Mouse (Mus musculus) neural tube, embryonic 11.5 days (tissue): ENCODE measurements around the gene Ttll9. TPM values are rescaled to one million over a fixed set of nuclear protein-coding genes. Genes with fewer than 3 reads are reported as not detected.
A peak's percentile ranks its signal among the peaks of the same experiment; 100 is the strongest.

Experiments
- ATAC-seq: fragments of 200-750 bp; cut with Nextera tagmentation; 2 replicates; pipeline ENCODE4 v1.8.0; 2017; ENCODE audit warnings: moderate number of reproducible peaks, mild to moderate bottlenecking, moderate TSS enrichment, moderate library complexity; ENCODE audit not compliant: insufficient read depth, low FRiP score, low TSS enrichment
- DNase-seq: peaks from one replicate; pipeline ENCODE4 v3.0.0-alpha.2; 2015; ENCODE audit warnings: low spot score
- H3K27ac ChIP-seq: fragments of 300-500 bp; sonication (generic); 2 replicates; pipeline ENCODE4 v1.5.1; 2014; ENCODE audit warnings: low read depth, mild to moderate bottlenecking, low read length
- H3K27me3 ChIP-seq: fragments of 300-500 bp; sonication (generic); 2 replicates; pipeline ENCODE4 v1.6.1; 2014; ENCODE audit warnings: mild to moderate bottlenecking, low read length, mixed read lengths; ENCODE audit not compliant: control insufficient read depth, insufficient read depth
- H3K36me3 ChIP-seq: fragments of 300-500 bp; sonication (generic); 2 replicates; pipeline ENCODE4 v1.6.1; 2014; ENCODE audit warnings: mild to moderate bottlenecking, low read length, moderate library complexity, mixed read lengths; ENCODE audit not compliant: control insufficient read depth, insufficient read depth
- H3K4me1 ChIP-seq: fragments of 300-500 bp; sonication (generic); 2 replicates; pipeline ENCODE4 v1.6.1; 2014; ENCODE audit warnings: low read length, mixed read lengths; ENCODE audit not compliant: control insufficient read depth, insufficient read depth
- H3K4me2 ChIP-seq: fragments of 300-500 bp; sonication (generic); 2 replicates; pipeline ENCODE4 v1.6.1; 2014; ENCODE audit warnings: low read depth, mild to moderate bottlenecking, moderate library complexity
- H3K4me3 ChIP-seq: fragments of 300-500 bp; sonication (generic); 2 replicates; pipeline ENCODE4 v1.5.1; 2014; ENCODE audit warnings: low read depth, low read length
- H3K9ac ChIP-seq: fragments of 300-500 bp; sonication (generic); 2 replicates; pipeline ENCODE4 v1.6.1; 2014; ENCODE audit warnings: mild to moderate bottlenecking, low read length
- H3K9me3 ChIP-seq: fragments of 300-500 bp; sonication (generic); 2 replicates; pipeline ENCODE4 v1.6.1; 2016; ENCODE audit warnings: low read length; ENCODE audit not compliant: control insufficient read depth
- WGBS: fragments of 180-500 bp; shearing (Covaris S2); extraction: QIAGEN DNeasy Blood & Tissue Kit; methylation state at CpG from one replicate; pipeline ENCODE4 v1.1.7; 2014; 5-methylcytosine and 5-hydroxymethylcytosine counted together
- polyA plus RNA-seq: library from polyadenylated mRNA; unstranded; fragments of >200 nt; fragmentation: Nextera tagmentation; extraction: Ambion mirVana; gene quantifications from 2 replicates; pipeline ENCODE4 v1.2.1, GENCODE M21; 2014

Gene Ttll9
- polyA plus RNA-seq, 1 experiment from 2014 or later: 1.7 TPM

- Histone ChIP-seq H3K9ac (no peak overlapping the region), H3K27ac (no peak overlapping the region), H3K4me1 (no peaks in the 10 kb centered on the region), H3K9me3 (no peaks in the 10 kb centered on the region), H3K36me3 (no peaks in the 10 kb centered on the region), H3K4me2 (no peak overlapping the region), H3K4me3 (no peak overlapping the region), H3K27me3 (no peaks in the 10 kb centered on the region)
- DNase-seq: no peak
- no peak for ATAC-seq
- WGBS: 14% methylated on average over 1 of the region's 1 CpGs
Observed at GRCm38 (mm10) chr2:152985582-152985981, 23.3 kb downstream of the Ttll9 start.

GRCm38 (mm10) chr2:152991529-152991928 is 29.2 kb downstream of the Ttll9 start:
- Histone ChIP-seq H3K9ac (no peak overlapping the region), H3K27me3 (no peaks in the 10 kb centered on the region), H3K9me3 (no peaks in the 10 kb centered on the region), H3K36me3 (no peaks in the 10 kb centered on the region), H3K4me3 (no peak overlapping the region), H3K27ac (no peak overlapping the region), H3K4me1 (no peaks in the 10 kb centered on the region), H3K4me2 (no peak overlapping the region)
- DNase-seq (no peak), ATAC-seq (no peak)
- 91% methylated on average over 9 of the region's 9 CpGs for WGBS

- Histone ChIP-seq H3K9me3 (no peaks in the 10 kb centered on the region), H3K36me3 (no peaks in the 10 kb centered on the region), H3K9ac (no peak overlapping the region), H3K27ac (no peak overlapping the region), H3K4me3 (no peak overlapping the region), H3K27me3 (no peaks in the 10 kb centered on the region), H3K4me2 (no peak overlapping the region), H3K4me1 (no peaks in the 10 kb centered on the region)
- DNase-seq (no peak), ATAC-seq (no peak)
- 61% methylated on average over 4 of the region's 4 CpGs for WGBS
Observed at GRCm38 (mm10) chr2:152997046-152997445, 34.8 kb downstream of the Ttll9 start.

- H3K4me1 ChIP-seq: no peaks in the 10 kb centered on the region
- 81% methylated on average over 15 of the region's 15 CpGs for WGBS
- no peak for DNase-seq
- no peak overlapping the region for H3K27ac ChIP-seq
- H3K27me3 ChIP-seq: no peaks in the 10 kb centered on the region
- H3K9me3 ChIP-seq: no peaks in the 10 kb centered on the region
- H3K4me2 ChIP-seq: no peak overlapping the region
- no peak overlapping the region for H3K4me3 ChIP-seq
- H3K36me3 ChIP-seq: no peaks in the 10 kb centered on the region; the same call in 1 of the 2 replicates
- no peak overlapping the region for H3K9ac ChIP-seq
- no peak for ATAC-seq
Observed at GRCm38 (mm10) chr2:153002492-153003248, 40.4 kb downstream of the Ttll9 start.

- no peak for ATAC-seq
- Histone ChIP-seq H3K4me3 (no peak overlapping the region), H3K4me2 (no peak overlapping the region), H3K4me1 (no peaks in the 10 kb centered on the region), H3K27ac (no peak overlapping the region), H3K9me3 (no peaks in the 10 kb centered on the region), H3K27me3 (no peaks in the 10 kb centered on the region), H3K9ac (no peak overlapping the region), H3K36me3 (peaks cover 2% of the 10 kb centered on the region; the same call in 1 of the 2 replicates)
- no peak for DNase-seq
- 65% methylated on average over 13 of the region's 13 CpGs for WGBS
Observed at GRCm38 (mm10) chr2:153003681-153004338, 41.5 kb downstream of the Ttll9 start.

- no peak for ATAC-seq
- Histone ChIP-seq H3K4me3 (no peak overlapping the region), H3K4me2 (no peak overlapping the region), H3K36me3 (peaks cover 5% of the 10 kb centered on the region), H3K27me3 (no peaks in the 10 kb centered on the region), H3K4me1 (no peaks in the 10 kb centered on the region), H3K9ac (no peak overlapping the region), H3K9me3 (no peaks in the 10 kb centered on the region), H3K27ac (no peak overlapping the region)
- DNase-seq: no peak
- 88% methylated on average over 3 of the region's 3 CpGs for WGBS
Observed at GRCm38 (mm10) chr2:153005981-153006380, 43.7 kb downstream of the Ttll9 start.

GRCm38 (mm10) chr2:153009192-153009973 is 47.1 kb downstream of the Ttll9 start:
- 90% methylated on average over 12 of the region's 12 CpGs for WGBS
- H3K27ac ChIP-seq: no peak overlapping the region
- H3K4me1 ChIP-seq: peaks cover 4% of the 10 kb centered on the region; the same call in 1 of the 2 replicates
- no peak overlapping the region for H3K4me3 ChIP-seq
- no peaks in the 10 kb centered on the region for H3K9me3 ChIP-seq
- no peak for ATAC-seq
- H3K4me2 ChIP-seq: no peak overlapping the region
- H3K27me3 ChIP-seq: no peaks in the 10 kb centered on the region
- peaks cover 5% of the 10 kb centered on the region for H3K36me3 ChIP-seq
- no peak for DNase-seq
- no peak overlapping the region for H3K9ac ChIP-seq

- Histone ChIP-seq H3K27ac (no peak overlapping the region), H3K36me3 (peaks cover 3% of the 10 kb centered on the region; the same call in 1 of the 2 replicates), H3K4me2 (peak overlapping the region; percentile 91), H3K9me3 (no peaks in the 10 kb centered on the region), H3K4me1 (peaks cover 4% of the 10 kb centered on the region; the same call in 1 of the 2 replicates), H3K4me3 (peak overlapping the region; percentile 89; the same call in 1 of the 2 replicates), H3K9ac (peak overlapping the region; percentile 73; the same call in 1 of the 2 replicates), H3K27me3 (no peaks in the 10 kb centered on the region)
- DNase-seq: no peak
- 94% methylated on average over 11 of the region's 11 CpGs for WGBS
- ATAC-seq: no peak
Observed at GRCm38 (mm10) chr2:153013724-153014515, 51.6 kb downstream of the Ttll9 start.
